Mouse (Mus musculus) kidney, embryonic 14.5 days (tissue): Measurements from ENCODE around the gene Dock8. TPM values are rescaled to one million over a fixed set of nuclear protein-coding genes. Genes with fewer than 3 reads are reported as not detected.

Source experiments
- ATAC-seq: fragments of 200-750 bp; cut with Nextera tagmentation; 2 replicates; pipeline ENCODE4 v1.8.0; 2017; ENCODE audit warnings: moderate number of reproducible peaks, mild to moderate bottlenecking, moderate TSS enrichment, moderate library complexity; ENCODE audit not compliant: low FRiP score, low TSS enrichment
- H3K27ac ChIP-seq: fragments of 300-500 bp; sonication (generic); 2 replicates; pipeline ENCODE4 v1.5.1; 2014; ENCODE audit warnings: low read depth, mild to moderate bottlenecking, low read length, moderate library complexity, mixed read lengths
- H3K27me3 ChIP-seq: fragments of 300-500 bp; sonication (generic); 2 replicates; pipeline ENCODE4 v1.6.1; 2014; ENCODE audit warnings: mild to moderate bottlenecking, low read length; ENCODE audit not compliant: control insufficient read depth, insufficient read depth
- H3K36me3 ChIP-seq: fragments of 300-500 bp; sonication (generic); 2 replicates; pipeline ENCODE4 v1.6.1; 2014; ENCODE audit warnings: low read length, mixed read lengths; ENCODE audit not compliant: control insufficient read depth, insufficient read depth
- H3K4me1 ChIP-seq: fragments of 300-500 bp; sonication (generic); 2 replicates; pipeline ENCODE4 v1.6.1; 2014; ENCODE audit warnings: low read length, mixed read lengths; ENCODE audit not compliant: control insufficient read depth, insufficient read depth
- H3K4me2 ChIP-seq: fragments of 300-500 bp; sonication (generic); replicated peaks from 2 replicates; pipeline ENCODE4 v1.6.1; 2014; ENCODE audit warnings: low read depth, mild to moderate bottlenecking, low read length
- H3K4me3 ChIP-seq: fragments of 300-500 bp; sonication (generic); 2 replicates; pipeline ENCODE4 v1.5.1; 2014; ENCODE audit warnings: mild to moderate bottlenecking, low read length
- H3K9ac ChIP-seq: fragments of 300-500 bp; sonication (generic); 2 replicates; pipeline ENCODE4 v1.6.1; 2014; ENCODE audit warnings: low read depth, mild to moderate bottlenecking, low read length, moderate library complexity
- H3K9me3 ChIP-seq: fragments of 300-500 bp; sonication (generic); 2 replicates; pipeline ENCODE4 v1.6.1; 2016; ENCODE audit warnings: low read length; ENCODE audit not compliant: control insufficient read depth
- WGBS: fragments of 180-500 bp; shearing (Covaris S2); extraction: QIAGEN DNeasy Blood & Tissue Kit; methylation state at CpG from one replicate; pipeline ENCODE4 v1.1.7; 2014; 5-methylcytosine and 5-hydroxymethylcytosine counted together
- polyA plus RNA-seq: library from polyadenylated mRNA; unstranded; fragments of >200 nt; fragmentation: Nextera tagmentation; extraction: Ambion mirVana; gene quantifications from 2 replicates; pipeline ENCODE4 v1.2.1, GENCODE M21; 2014

Gene Dock8
- polyA plus RNA-seq, 1 experiment from 2014 or later: 4.9 TPM

DNA sequence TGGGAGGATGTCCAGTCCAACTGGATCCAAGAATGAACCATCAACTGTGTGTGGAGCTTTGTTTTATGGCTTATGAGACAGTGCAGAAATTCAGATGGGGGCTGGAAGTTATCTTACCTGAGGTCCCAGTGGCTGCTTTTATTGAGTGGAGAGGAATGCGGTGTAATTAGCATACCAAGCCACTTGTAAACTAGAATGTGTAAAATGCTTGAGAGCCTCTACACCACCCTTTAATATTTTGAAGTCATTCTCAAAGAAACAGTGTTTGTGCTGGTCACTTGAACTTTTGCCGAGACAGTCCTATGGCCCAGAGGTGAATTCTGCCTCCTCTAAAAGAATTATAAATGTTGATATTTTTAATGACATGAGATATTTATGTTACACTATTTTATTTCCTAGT is 83.5 kb downstream of the Dock8 start:
- no peak overlapping the region for H3K4me3 ChIP-seq
- no peaks in the 10 kb centered on the region for H3K9me3 ChIP-seq
- no peak for ATAC-seq
- WGBS: 75% methylated on average over 2 of the region's 2 CpGs
- H3K4me1 ChIP-seq: no peaks in the 10 kb centered on the region
- no peak overlapping the region for H3K27ac ChIP-seq
- H3K36me3 ChIP-seq: no peaks in the 10 kb centered on the region
- H3K9ac ChIP-seq: no peak overlapping the region
- H3K27me3 ChIP-seq: no peaks in the 10 kb centered on the region
- H3K4me2 ChIP-seq: no peak overlapping the region

- Histone ChIP-seq H3K27ac (no peak overlapping the region), H3K9ac (no peak overlapping the region), H3K4me1 (no peaks in the 10 kb centered on the region), H3K27me3 (no peaks in the 10 kb centered on the region), H3K9me3 (no peaks in the 10 kb centered on the region), H3K4me3 (no peak overlapping the region), H3K4me2 (no peak overlapping the region), H3K36me3 (no peaks in the 10 kb centered on the region)
- ATAC-seq: no peak
- 59% methylated on average over 7 of the region's 7 CpGs for WGBS
Measured at GRCm38 (mm10) chr19:25087181-25087580, 87.8 kb downstream of the Dock8 start.

- 88% methylated on average over 7 of the region's 7 CpGs for WGBS
- Histone ChIP-seq H3K27me3 (peaks cover 4% of the 10 kb centered on the region; the same call in 1 of the 2 replicates), H3K36me3 (no peaks in the 10 kb centered on the region), H3K9me3 (no peaks in the 10 kb centered on the region), H3K27ac (no peak overlapping the region), H3K9ac (no peak overlapping the region), H3K4me2 (no peak overlapping the region), H3K4me3 (no peak overlapping the region), H3K4me1 (no peaks in the 10 kb centered on the region)
- no peak for ATAC-seq
Measured at GRCm38 (mm10) chr19:25089746-25090145, 90.4 kb downstream of the Dock8 start.

DNA sequence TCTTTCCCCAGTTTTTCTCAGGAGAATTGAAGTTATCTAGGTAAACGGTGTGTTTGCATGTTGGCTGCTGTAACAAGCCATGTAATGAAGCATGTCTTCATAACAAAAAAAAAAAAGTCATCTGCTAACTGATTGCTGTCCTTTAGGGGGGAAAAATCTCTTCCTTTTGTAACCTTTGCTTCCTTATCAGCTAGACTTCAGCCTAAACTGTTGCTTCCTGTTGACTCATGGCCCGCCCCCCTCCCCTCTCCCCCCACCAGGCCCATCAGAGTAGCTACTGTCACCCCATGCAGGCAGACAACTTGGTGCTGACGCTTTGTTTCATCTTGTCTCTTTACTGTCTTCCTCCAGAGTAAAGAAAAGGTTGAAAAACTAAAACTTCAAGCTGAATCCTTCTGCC is 95.8 kb downstream of the Dock8 start:
- no peak overlapping the region for H3K4me3 ChIP-seq
- no peak overlapping the region for H3K9ac ChIP-seq
- H3K9me3 ChIP-seq: no peaks in the 10 kb centered on the region
- H3K27ac ChIP-seq: no peak overlapping the region
- H3K4me1 ChIP-seq: peaks cover 19% of the 10 kb centered on the region
- WGBS: 32% methylated on average over 3 of the region's 3 CpGs
- no peaks in the 10 kb centered on the region for H3K36me3 ChIP-seq
- no peak for ATAC-seq
- H3K4me2 ChIP-seq: no peak overlapping the region
- H3K27me3 ChIP-seq: peaks cover 4% of the 10 kb centered on the region; the same call in 1 of the 2 replicates

GRCm38 (mm10) chr19:25096316-25096715 is 97.0 kb downstream of the Dock8 start:
- Histone ChIP-seq H3K4me3 (no peak overlapping the region), H3K27me3 (peaks cover 4% of the 10 kb centered on the region; the same call in 1 of the 2 replicates), H3K9ac (no peak overlapping the region), H3K4me1 (peaks cover 19% of the 10 kb centered on the region), H3K36me3 (no peaks in the 10 kb centered on the region), H3K4me2 (no peak overlapping the region), H3K9me3 (no peaks in the 10 kb centered on the region), H3K27ac (no peak overlapping the region)
- ATAC-seq: no peak
- 71% methylated on average over 9 of the region's 9 CpGs for WGBS

GRCm38 (mm10) chr19:25096986-25097385 is 97.7 kb downstream of the Dock8 start:
- ATAC-seq: 0 out of 2 replicates have a peak, but pooled peaks have one; percentile 32
- Histone ChIP-seq H3K9ac (no peak overlapping the region), H3K36me3 (no peaks in the 10 kb centered on the region), H3K27ac (peak overlapping the region; percentile 6; the same call in 1 of the 2 replicates), H3K4me1 (peaks cover 19% of the 10 kb centered on the region), H3K4me2 (no peak overlapping the region), H3K27me3 (peaks cover 4% of the 10 kb centered on the region; the same call in 1 of the 2 replicates), H3K4me3 (no peak overlapping the region), H3K9me3 (no peaks in the 10 kb centered on the region)
- WGBS: 33% methylated on average over 4 of the region's 4 CpGs

DNA sequence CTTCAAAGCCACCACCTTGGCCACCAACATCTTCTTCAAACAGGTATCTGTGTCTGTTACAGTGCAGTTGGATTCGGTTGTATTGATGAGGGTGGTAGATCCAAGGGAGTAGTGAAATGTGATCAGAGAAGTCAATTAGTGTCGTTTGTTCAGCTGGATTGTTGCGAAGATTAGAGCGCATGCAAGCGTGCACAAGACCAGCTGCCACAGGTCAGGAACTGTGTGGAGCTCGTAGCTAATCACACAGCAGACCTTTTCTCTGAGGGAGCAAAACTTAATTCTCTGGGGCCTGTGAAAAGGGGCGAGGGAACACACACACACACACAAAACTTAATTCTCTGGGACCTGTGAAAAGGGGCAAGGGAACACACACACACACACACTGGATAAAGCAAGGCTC is 98.2 kb downstream of the Dock8 start:
- Histone ChIP-seq H3K4me1 (peaks cover 19% of the 10 kb centered on the region), H3K27ac (0 out of 2 replicates have a peak overlapping the region, but pooled peaks have one; percentile 6), H3K9ac (no peak overlapping the region), H3K27me3 (peaks cover 4% of the 10 kb centered on the region; the same call in 1 of the 2 replicates), H3K4me2 (no peak overlapping the region), H3K9me3 (no peaks in the 10 kb centered on the region), H3K36me3 (no peaks in the 10 kb centered on the region), H3K4me3 (no peak overlapping the region)
- peak; percentile 61; the same call in 1 of the 2 replicates for ATAC-seq
- WGBS: 10% methylated on average over 7 of the region's 7 CpGs

GRCm38 (mm10) chr19:25097951-25098350 is 98.6 kb downstream of the Dock8 start:
- no peak for ATAC-seq
- Histone ChIP-seq H3K9me3 (no peaks in the 10 kb centered on the region), H3K4me3 (no peak overlapping the region), H3K9ac (no peak overlapping the region), H3K4me2 (no peak overlapping the region), H3K36me3 (no peaks in the 10 kb centered on the region), H3K27ac (no peak overlapping the region), H3K27me3 (peaks cover 2% of the 10 kb centered on the region; the same call in 1 of the 2 replicates), H3K4me1 (peaks cover 19% of the 10 kb centered on the region)
- 51% methylated on average over 3 of the region's 3 CpGs for WGBS

GRCm38 (mm10) chr19:25098941-25099340 is 99.6 kb downstream of the Dock8 start:
- Histone ChIP-seq H3K4me2 (no peak overlapping the region), H3K9ac (no peak overlapping the region), H3K36me3 (no peaks in the 10 kb centered on the region), H3K9me3 (no peaks in the 10 kb centered on the region), H3K4me3 (no peak overlapping the region), H3K4me1 (peaks cover 19% of the 10 kb centered on the region), H3K27me3 (no peaks in the 10 kb centered on the region), H3K27ac (no peak overlapping the region)
- WGBS: 85% methylated on average over 4 of the region's 4 CpGs
- no peak for ATAC-seq
